8 mouse cellular contexts compared by ENCODE assay signal in genomic region chr4:46138287-46139222, GRCm38 (mm10). TPM values are rescaled to one million over a fixed set of nuclear protein-coding genes. Genes with fewer than 3 reads are reported as not detected.
DNase-seq lines count a peak whose midpoint lies in the region; ATAC-seq and TF ChIP-seq lines count a peak whose summit lies in the region.

Gene Ncbp1, plus strand, starts transcription at chr4:46138613.
Gene Tstd2, minus strand, starts transcription at chr4:46138694.

- WGBS in forebrain, embryonic 12.5 days: under 1% methylated on average over 86 of the region's 90 CpGs
- WGBS in heart, postnatal 0 days: under 1% methylated on average over 89 of the region's 90 CpGs
- under 1% methylated on average over 80 of the region's 90 CpGs for WGBS in liver, embryonic 16.5 days (ENCODE audit: insufficient replicate concordance)
- under 1% methylated on average over 88 of the region's 90 CpGs for WGBS in neural tube, embryonic 13.5 days

- peak; percentile 89 for ATAC-seq in forebrain, embryonic 12.5 days (ENCODE audit: low FRiP score)
- ATAC-seq in heart, postnatal 0 days (ENCODE audit: insufficient read depth, low read depth): peak; percentile 89
- ATAC-seq in liver, embryonic 16.5 days (ENCODE audit: low read depth): peak; percentile 86
- peak; percentile 92 for ATAC-seq in neural tube, embryonic 13.5 days (ENCODE audit: low read depth)

- H3K27me3 ChIP-seq in E14TG2a.4 (ENCODE audit: insufficient read depth, low read length): peaks cover 5% of the 10 kb centered on the region; the same call in 1 of the 2 replicates
- H3K27me3 ChIP-seq in forebrain, embryonic 12.5 days: no peaks in the 10 kb centered on the region
- no peaks in the 10 kb centered on the region for H3K27me3 ChIP-seq in heart, postnatal 0 days (ENCODE audit: control insufficient read depth, insufficient read depth, low read length)
- H3K27me3 ChIP-seq in liver, embryonic 16.5 days (ENCODE audit: control insufficient read depth, insufficient read depth, low read depth, low read length): no peaks in the 10 kb centered on the region
- H3K27me3 ChIP-seq in neural tube, embryonic 13.5 days: no peaks in the 10 kb centered on the region
- no peaks in the 10 kb centered on the region for H3K27me3 ChIP-seq in testis, adult 2 months (ENCODE audit: control insufficient read depth, insufficient read depth, low read length)

- peak within 1 kb of the TSS; percentile 69 for H3K4me2 ChIP-seq in forebrain, embryonic 12.5 days
- H3K4me2 ChIP-seq in heart, postnatal 0 days (ENCODE audit: low read depth, low read length): peak within 1 kb of the TSS; percentile 90
- peak within 1 kb of the TSS; percentile 86 for H3K4me2 ChIP-seq in liver, embryonic 16.5 days (ENCODE audit: low read depth, low read length)
- H3K4me2 ChIP-seq in neural tube, embryonic 13.5 days: peak within 1 kb of the TSS; percentile 93

- peak within 1 kb of the TSS; percentile 99 for H3K27ac ChIP-seq in forebrain, embryonic 12.5 days
- peak within 1 kb of the TSS; percentile 97 for H3K27ac ChIP-seq in heart, postnatal 0 days (ENCODE audit: low read depth)
- H3K27ac ChIP-seq in liver, embryonic 16.5 days (ENCODE audit: low read length): peak within 1 kb of the TSS; percentile 94
- H3K27ac ChIP-seq in neural tube, embryonic 13.5 days (replicated peaks): peak within 1 kb of the TSS; percentile 99
- peak within 1 kb of the TSS; percentile 59 for H3K27ac ChIP-seq in testis, adult 2 months (ENCODE audit: control insufficient read depth, insufficient read depth, low read depth, low read length)

- H3K9ac ChIP-seq in forebrain, embryonic 12.5 days: peak within 1 kb of the TSS; percentile 95
- H3K9ac ChIP-seq in heart, postnatal 0 days (replicated peaks; ENCODE audit: low read depth, low read length): peak within 1 kb of the TSS; percentile 88
- H3K9ac ChIP-seq in liver, embryonic 16.5 days (ENCODE audit: low read depth, low read length): peak within 1 kb of the TSS; percentile 91
- H3K9ac ChIP-seq in neural tube, embryonic 13.5 days: peak within 1 kb of the TSS; percentile 98

- 0 out of 2 replicates have a peak, but pooled peaks have one; percentile 53 for TF ChIP-seq EP300 in heart, postnatal 0 days (IDR thresholded peaks at IDR 0.05; ENCODE audit: low read depth)

- H3K4me3 ChIP-seq in E14TG2a.4 (replicated peaks; ENCODE audit: low read length): peak within 1 kb of the TSS; percentile 91
- peak within 1 kb of the TSS; percentile 88 for H3K4me3 ChIP-seq in forebrain, embryonic 12.5 days (replicated peaks)
- peak within 1 kb of the TSS; percentile 81 for H3K4me3 ChIP-seq in heart, postnatal 0 days (ENCODE audit: low read depth, low read length)
- H3K4me3 ChIP-seq in liver, embryonic 16.5 days (ENCODE audit: low read depth, low read length): peak within 1 kb of the TSS; percentile 82
- peak within 1 kb of the TSS; percentile 91 for H3K4me3 ChIP-seq in neural tube, embryonic 13.5 days
- H3K4me3 ChIP-seq in testis, adult 2 months (ENCODE audit: control insufficient read depth, low read depth, low read length): peak within 1 kb of the TSS; percentile 82

- no peak for TF ChIP-seq CTCF in E14TG2a.4 (conservative IDR thresholded peaks at IDR 0.05; ENCODE audit: low read length)
- TF ChIP-seq CTCF in heart, postnatal 0 days (IDR thresholded peaks at IDR 0.05; ENCODE audit: low read depth): no peak
- TF ChIP-seq CTCF in testis, adult 2 months (IDR thresholded peaks at IDR 0.05; ENCODE audit: control insufficient read depth, insufficient read depth, insufficient replicate concordance, low read depth, low read length): no peak

- H3K4me1 ChIP-seq in E14TG2a.4 (replicated peaks; ENCODE audit: low read depth, low read length): peaks cover 38% of the 10 kb centered on the region
- peaks cover 28% of the 10 kb centered on the region for H3K4me1 ChIP-seq in forebrain, embryonic 12.5 days
- H3K4me1 ChIP-seq in heart, postnatal 0 days (ENCODE audit: control insufficient read depth, insufficient read depth): peaks cover 17% of the 10 kb centered on the region; the same call in 1 of the 2 replicates
- peaks cover 20% of the 10 kb centered on the region for H3K4me1 ChIP-seq in liver, embryonic 16.5 days (ENCODE audit: control insufficient read depth, low read depth, low read length)
- H3K4me1 ChIP-seq in neural tube, embryonic 13.5 days (replicated peaks): peaks cover 39% of the 10 kb centered on the region
- H3K4me1 ChIP-seq in testis, adult 2 months (ENCODE audit: control insufficient read depth, insufficient read depth, low read length): peaks cover 6% of the 10 kb centered on the region

- H3K36me3 ChIP-seq in E14TG2a.4 (ENCODE audit: insufficient read depth, low read length): peaks cover 25% of the 10 kb centered on the region
- H3K36me3 ChIP-seq in forebrain, embryonic 12.5 days (replicated peaks): peaks cover 18% of the 10 kb centered on the region
- peaks cover 23% of the 10 kb centered on the region for H3K36me3 ChIP-seq in heart, postnatal 0 days (replicated peaks; ENCODE audit: control insufficient read depth, insufficient read depth, low read length)
- peaks cover 3% of the 10 kb centered on the region for H3K36me3 ChIP-seq in liver, embryonic 16.5 days (ENCODE audit: control insufficient read depth, insufficient read depth)
- H3K36me3 ChIP-seq in neural tube, embryonic 13.5 days: peaks cover 20% of the 10 kb centered on the region
- no peaks in the 10 kb centered on the region; the same call in 1 of the 2 replicates for H3K36me3 ChIP-seq in testis, adult 2 months (ENCODE audit: control insufficient read depth, insufficient read depth, low read length)

- peak; percentile 89 for TF ChIP-seq POLR2A in testis, adult 2 months (IDR thresholded peaks at IDR 0.05; ENCODE audit: control insufficient read depth, low read depth, low read length)

- DNase-seq in c-Kit-positive CD71-positive TER-119-positive erythroid progenitor cells, embryonic 14.5 days (ENCODE audit: low spot score): peak; percentile 91
- peak; percentile 83 for DNase-seq in heart, postnatal 0 days (ENCODE audit: low spot score)
- peak; percentile 94 to 96 for DNase-seq in kidney, postnatal 4 days

- H3K9me3 ChIP-seq in E14TG2a.4 (ENCODE audit: low read length): no peaks in the 10 kb centered on the region
- no peaks in the 10 kb centered on the region for H3K9me3 ChIP-seq in forebrain, embryonic 12.5 days
- H3K9me3 ChIP-seq in heart, postnatal 0 days (replicated peaks; ENCODE audit: control insufficient read depth, low read length): no peaks in the 10 kb centered on the region
- no peaks in the 10 kb centered on the region for H3K9me3 ChIP-seq in liver, embryonic 16.5 days (replicated peaks; ENCODE audit: control insufficient read depth, low read length)
- H3K9me3 ChIP-seq in neural tube, embryonic 13.5 days: no peaks in the 10 kb centered on the region

RNA-seq across cellular contexts. Expression of gene Ncbp1, which starts in this region (rescaled TPM):
- 129 and 137 TPM in 2 replicates for polyA plus RNA-seq in forebrain, embryonic 12.5 days (2016; fragmentation: Nextera tagmentation; extraction: Ambion mirVana)
- total RNA-seq in heart, postnatal 0 days (2014; rRNA removed; ENCODE audit: low replicate concordance): 18.2 and 25.9 TPM in 2 replicates
- polyA plus RNA-seq in heart, postnatal 0 days (2015; fragmentation: Nextera tagmentation; extraction: Ambion mirVana): 24.1 and 25.7 TPM in 2 replicates
- polyA plus RNA-seq in liver, embryonic 16.5 days (2015; fragmentation: Nextera tagmentation; extraction: Ambion mirVana): 30.5 and 33.6 TPM in 2 replicates
- polyA plus RNA-seq in neural tube, embryonic 13.5 days (2015; fragmentation: Nextera tagmentation; extraction: Ambion mirVana): 84.1 and 98.4 TPM in 2 replicates
- 121 and 124 TPM in 2 replicates for polyA plus RNA-seq in testis, adult 2 months (2012; rRNA removed)

RNA-seq across cellular contexts. Expression of gene Tstd2, which starts in this region (rescaled TPM):
- 56.1 and 60.6 TPM in 2 replicates for polyA plus RNA-seq in forebrain, embryonic 12.5 days (2016; fragmentation: Nextera tagmentation; extraction: Ambion mirVana)
- 16.4 and 17.8 TPM in 2 replicates for total RNA-seq in heart, postnatal 0 days (2014; rRNA removed; ENCODE audit: low replicate concordance)
- polyA plus RNA-seq in heart, postnatal 0 days (2015; fragmentation: Nextera tagmentation; extraction: Ambion mirVana): 13.5 and 15.3 TPM in 2 replicates
- polyA plus RNA-seq in liver, embryonic 16.5 days (2015; fragmentation: Nextera tagmentation; extraction: Ambion mirVana): 8.7 and 9.8 TPM in 2 replicates
- 35.2 and 36.5 TPM in 2 replicates for polyA plus RNA-seq in neural tube, embryonic 13.5 days (2015; fragmentation: Nextera tagmentation; extraction: Ambion mirVana)
- polyA plus RNA-seq in testis, adult 2 months (2012; rRNA removed): 7.1 and 7.9 TPM in 2 replicates

Comparison
In these comparisons a context has a peak if more than half of its experiments do, and no peak if none do; other contexts are left out.
1. Peak in every context shown above with its lines: DNase-seq, ATAC-seq, H3K4me3 ChIP-seq and H3K27ac ChIP-seq.